Mouse (Mus musculus) left cerebral cortex, postnatal 25 days (tissue): ENCODE measurements around the gene Hsp90aa1. TPM values are rescaled to one million over a fixed set of nuclear protein-coding genes. Genes with fewer than 3 reads are reported as not detected.
"Not testable (repeated sequence)": the region's sequence is repeated elsewhere in the genome, so short reads cannot be mapped to it uniquely, and the experiment has no call there.

ENCODE experiments used
- DNase-seq, 2 experiments: peaks; one replicate each; pipeline ENCODE4 v3.0.0; 2022; ENCODE audit warnings: low spot score in 2 of 2, mixed read lengths in 1 of 2
- intact Hi-C: fragments of 180-260 bp; cut with DNase I; formaldehyde crosslinking; loops from one replicate; pipeline ENCODE4 v1.15.1; 2025
- total RNA-seq, 2 experiments: library from RNA; stranded (reverse); gene quantifications; 2 replicates each; pipeline ENCODE4 v1.2.3; 2021

Hsp90aa1 gene
- total RNA-seq: 1,000 to 10,000 TPM; 1,069 to 1,070 TPM

- intact Hi-C loops: loop anchor here (2.0 kb wide), 1 partner anchor 284 kb away; no protein-coding TSS in a partner anchor
- no peak for DNase-seq
Observed at GRCm38 (mm10) chr12:110702556-110702955, at the start of gene Hsp90aa1. Gene Hsp90aa1, minus strand, starts transcription at chr12:110702728.

GRCm38 (mm10) chr12:110750770-110751439, 48.4 kb upstream of the Hsp90aa1 start:
- no peak for DNase-seq
- intact Hi-C loops: no loop called here

GRCm38 (mm10) chr12:110738158-110738921, 35.8 kb upstream of the Hsp90aa1 start:
- intact Hi-C loops: no loop called here

GRCm38 (mm10) chr12:110737170-110738157, 34.9 kb upstream of the Hsp90aa1 start, which contains the start of gene Wdr20:
Gene Wdr20, plus strand, starts transcription at chr12:110737944.
- intact Hi-C loops: loop anchor here (2.0 kb wide), 1 partner anchor 103 kb away; the partner anchor contains the start of gene Mok
- peak; percentile 96 to 98 for DNase-seq

More at GRCm38 (mm10) chr12:110738158-110738921, 35.8 kb upstream of the Hsp90aa1 start:
- DNase-seq: peak in 1 of 2 experiments; percentile 11

- no peak for DNase-seq
- intact Hi-C loops: loop anchor here (2.0 kb wide), 1 partner anchor 104 kb away; the partner anchor contains the start of gene Mok
Observed at GRCm38 (mm10) chr12:110736641-110737040, 34.1 kb upstream of the Hsp90aa1 start.

GRCm38 (mm10) chr12:110733254-110733653, 30.7 kb upstream of the Hsp90aa1 start:
- DNase-seq, intact Hi-C loops: not testable (repeated sequence)

GRCm38 (mm10) chr12:110726428-110726827, 23.9 kb upstream of the Hsp90aa1 start:
- intact Hi-C loops: no loop called here
- DNase-seq: no peak

GRCm38 (mm10) chr12:110725489-110725888, 23.0 kb upstream of the Hsp90aa1 start:
- no peak for DNase-seq
- intact Hi-C loops: no loop called here

GRCm38 (mm10) chr12:110725051-110725450, 22.5 kb upstream of the Hsp90aa1 start:
- intact Hi-C loops: no loop called here
- no peak for DNase-seq

- no peak for DNase-seq
- intact Hi-C loops: loop anchor here (10.0 kb wide), 1 partner anchor 289 kb away; no protein-coding TSS in a partner anchor
Observed at GRCm38 (mm10) chr12:110716004-110716403, 13.5 kb upstream of the Hsp90aa1 start.

- intact Hi-C loops: loop anchor here (10.0 kb wide), 1 partner anchor 291 kb away; no protein-coding TSS in a partner anchor
- DNase-seq: no peak
Observed at GRCm38 (mm10) chr12:110714215-110714614, 11.7 kb upstream of the Hsp90aa1 start.

- no peak for DNase-seq
- intact Hi-C loops: loop anchor here (10.0 kb wide), 1 partner anchor 291 kb away; no protein-coding TSS in a partner anchor
Observed at GRCm38 (mm10) chr12:110713784-110714183, 11.3 kb upstream of the Hsp90aa1 start.

- no peak for DNase-seq
- intact Hi-C loops: loop anchor here (10.0 kb wide), 1 partner anchor 294 kb away; no protein-coding TSS in a partner anchor
Observed at GRCm38 (mm10) chr12:110711270-110711669, 8.7 kb upstream of the Hsp90aa1 start.

- intact Hi-C loops: no loop called here
- DNase-seq: no peak
Observed at GRCm38 (mm10) chr12:110707451-110707850, 4.9 kb upstream of the Hsp90aa1 start.

- no peak for DNase-seq
- intact Hi-C loops: no loop called here
Observed at GRCm38 (mm10) chr12:110706337-110707231, 4.1 kb upstream of the Hsp90aa1 start.

GRCm38 (mm10) chr12:110705419-110705818, 2.9 kb upstream of the Hsp90aa1 start:
- DNase-seq, intact Hi-C loops: not testable (repeated sequence)

GRCm38 (mm10) chr12:110703682-110704081, 1.2 kb upstream of the Hsp90aa1 start:
- intact Hi-C loops: loop anchor here (2.0 kb wide), 1 partner anchor 285 kb away; no protein-coding TSS in a partner anchor
- no peak for DNase-seq

GRCm38 (mm10) chr12:110703008-110703471, 512 bp upstream of the Hsp90aa1 start:
- peak; percentile 81 to 84 for DNase-seq
- intact Hi-C loops: loop anchor here (2.0 kb wide), 1 partner anchor 284 kb away; no protein-coding TSS in a partner anchor
